Mouse (Mus musculus) midbrain, embryonic 15.5 days (tissue): ENCODE measurements around the gene Olfr1392. TPM values are rescaled to one million over a fixed set of nuclear protein-coding genes. Genes with fewer than 3 reads are reported as not detected.
"Not testable (repeated sequence)": the region's sequence is repeated elsewhere in the genome, so short reads cannot be mapped to it uniquely, and the experiment has no call there.

Experiments used
- ATAC-seq: fragments of 200-750 bp; cut with Nextera tagmentation; replicated peaks from 2 replicates; pipeline ENCODE4 v1.8.0; 2017; ENCODE audit warnings: moderate TSS enrichment
- H3K27ac ChIP-seq: fragments of 300-500 bp; sonication (generic); 2 replicates; pipeline ENCODE4 v1.5.1; 2015; ENCODE audit warnings: mild to moderate bottlenecking, inconsistent platforms
- H3K27me3 ChIP-seq: fragments of 300-500 bp; sonication (generic); replicated peaks from 2 replicates; pipeline ENCODE4 v1.6.1; 2015; ENCODE audit warnings: inconsistent platforms
- H3K36me3 ChIP-seq: fragments of 300-500 bp; sonication (generic); replicated peaks from 2 replicates; pipeline ENCODE4 v1.6.1; 2015; ENCODE audit warnings: inconsistent platforms
- H3K4me1 ChIP-seq: fragments of 300-500 bp; sonication (generic); 2 replicates; pipeline ENCODE4 v1.6.1; 2015; ENCODE audit warnings: inconsistent platforms
- H3K4me2 ChIP-seq: fragments of 300-500 bp; sonication (generic); 2 replicates; pipeline ENCODE4 v1.6.1; 2015; ENCODE audit warnings: inconsistent platforms, mild to moderate bottlenecking, moderate library complexity
- H3K4me3 ChIP-seq: fragments of 300-500 bp; sonication (generic); 2 replicates; pipeline ENCODE4 v1.5.1; 2015; ENCODE audit warnings: mild to moderate bottlenecking, inconsistent platforms
- H3K9ac ChIP-seq: fragments of 300-500 bp; sonication (generic); 2 replicates; pipeline ENCODE4 v1.6.1; 2015; ENCODE audit warnings: mild to moderate bottlenecking, inconsistent platforms
- H3K9me3 ChIP-seq: fragments of 300-500 bp; sonication (generic); 2 replicates; pipeline ENCODE4 v1.6.1; 2016; ENCODE audit warnings: inconsistent platforms
- whole genome bisulfite sequencing: fragments of 180-500 bp; shearing (Covaris S2); methylation state at CpG from one replicate; pipeline ENCODE4 v1.1.7; 2015; ENCODE audit warnings: mixed read lengths; 5-methylcytosine and 5-hydroxymethylcytosine counted together
- polyA plus RNA-seq: library from polyadenylated mRNA; unstranded; fragments of >200 nt; fragmentation: Nextera tagmentation; extraction: Ambion mirVana; gene quantifications from 2 replicates; pipeline ENCODE4 v1.2.1, GENCODE M21; 2015

Gene Olfr1392
- polyA plus RNA-seq = 0.04 and 0.05 TPM in 2 replicates

- not testable (repeated sequence) for H3K4me3 ChIP-seq, H3K36me3 ChIP-seq, H3K4me1 ChIP-seq, H3K27ac ChIP-seq, ATAC-seq, H3K4me2 ChIP-seq, H3K27me3 ChIP-seq, H3K9ac ChIP-seq, H3K9me3 ChIP-seq
- WGBS = 43% methylated on average over 1 of the region's 1 CpGs
Observed at GRCm38 (mm10) chr11:49284982-49285381, at the start of gene Olfr1392. Gene Olfr1392 (plus strand): TSS chr11:49285282.

- Histone ChIP-seq H3K27me3 (no peaks in the 10 kb centered on the region), H3K36me3 (no peaks in the 10 kb centered on the region), H3K9me3 (no peaks in the 10 kb centered on the region), H3K9ac (no peak overlapping the region), H3K4me3 (no peak overlapping the region), H3K27ac (no peak overlapping the region), H3K4me1 (no peaks in the 10 kb centered on the region), H3K4me2 (no peak overlapping the region)
- ATAC-seq = no peak
- WGBS = 79% methylated on average over 3 of the region's 3 CpGs
Observed at GRCm38 (mm10) chr11:49235459-49236207, 49.4 kb upstream of the Olfr1392 start.

DNA sequence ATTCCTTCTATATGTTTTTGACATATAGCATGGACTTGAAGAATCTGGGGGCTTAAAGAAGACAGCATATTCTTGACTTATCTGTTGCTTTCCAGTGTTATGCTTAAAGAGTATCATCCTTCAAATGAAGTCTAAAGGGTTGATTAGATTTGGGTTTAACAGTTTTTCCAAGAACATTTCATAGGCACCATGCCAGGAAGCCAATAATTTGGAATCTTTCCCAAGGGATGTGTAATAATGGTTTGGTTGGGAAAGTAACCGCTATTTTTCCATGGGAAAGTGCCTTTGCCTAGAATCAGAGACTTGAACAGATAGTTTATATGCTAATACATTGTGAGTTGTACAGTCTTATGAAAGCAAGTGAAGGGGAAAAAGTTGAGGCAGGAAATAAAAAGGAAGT lies 48.2 kb upstream of the Olfr1392 start:
- no peaks in the 10 kb centered on the region for H3K9me3 ChIP-seq
- WGBS = 76% methylated on average over 1 of the region's 1 CpGs
- H3K9ac ChIP-seq = no peak overlapping the region

GRCm38 (mm10) chr11:49237532-49237931 lies 47.5 kb upstream of the Olfr1392 start:
- Histone ChIP-seq H3K4me3 (no peak overlapping the region), H3K27me3 (no peaks in the 10 kb centered on the region), H3K27ac (no peak overlapping the region), H3K9me3 (no peaks in the 10 kb centered on the region), H3K9ac (no peak overlapping the region), H3K4me1 (no peaks in the 10 kb centered on the region), H3K36me3 (no peaks in the 10 kb centered on the region), H3K4me2 (no peak overlapping the region)
- 89% methylated on average over 2 of the region's 2 CpGs for WGBS
- ATAC-seq = no peak

More for the DNA sequence above, 48.2 kb upstream of the Olfr1392 start:
- H3K4me1 ChIP-seq = no peaks in the 10 kb centered on the region
- H3K27ac ChIP-seq = no peak overlapping the region
- no peaks in the 10 kb centered on the region for H3K27me3 ChIP-seq
- H3K4me2 ChIP-seq = no peak overlapping the region
- H3K4me3 ChIP-seq = no peak overlapping the region
- ATAC-seq = no peak
- H3K36me3 ChIP-seq = no peaks in the 10 kb centered on the region

DNA sequence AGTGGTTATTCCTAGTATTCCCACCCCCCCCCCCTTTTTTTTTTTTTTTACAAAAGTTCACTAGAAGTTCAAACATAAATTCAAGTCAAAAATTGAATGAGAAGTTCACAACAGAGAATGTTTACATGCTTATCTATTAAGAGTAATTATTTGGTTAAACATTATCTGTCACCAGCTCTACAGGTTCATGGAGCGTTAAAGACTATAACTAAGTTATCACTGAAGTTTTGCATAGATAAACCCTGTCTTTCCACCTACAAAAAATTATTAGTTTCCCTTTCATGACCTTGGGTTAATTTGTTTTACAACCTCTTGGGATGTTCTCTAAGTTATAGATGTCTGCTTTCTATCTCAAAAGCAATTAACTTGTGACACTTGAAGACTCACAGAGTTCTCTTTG lies 44.8 kb upstream of the Olfr1392 start:
- Histone ChIP-seq H3K4me2 (no peak overlapping the region), H3K9me3 (no peaks in the 10 kb centered on the region), H3K4me1 (peaks cover 15% of the 10 kb centered on the region), H3K27me3 (no peaks in the 10 kb centered on the region), H3K4me3 (no peak overlapping the region), H3K9ac (no peak overlapping the region), H3K36me3 (no peaks in the 10 kb centered on the region), H3K27ac (no peak overlapping the region)
- ATAC-seq = no peak
- WGBS = 90% methylated on average over 1 of the region's 1 CpGs

DNA sequence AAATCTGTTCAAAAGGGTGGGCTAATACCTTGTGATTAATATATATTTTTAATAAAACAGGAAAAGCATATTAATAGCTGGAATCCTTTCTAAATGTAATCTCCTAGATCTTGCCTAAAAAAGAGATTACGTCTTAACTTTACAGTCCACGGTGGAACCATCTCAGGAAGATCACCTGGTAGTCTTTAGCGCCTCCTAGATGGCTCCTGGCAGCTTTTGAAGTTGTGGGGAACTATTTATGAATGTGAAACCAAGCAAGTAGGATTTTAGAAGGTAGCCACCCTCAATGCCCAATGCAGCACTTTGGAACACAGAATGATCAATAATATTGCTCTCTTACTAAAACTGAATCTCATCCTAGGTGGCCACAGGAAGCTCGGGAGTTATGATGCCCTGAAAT lies 44.2 kb upstream of the Olfr1392 start:
- Histone ChIP-seq H3K4me3 (no peak overlapping the region), H3K27ac (no peak overlapping the region), H3K9me3 (no peaks in the 10 kb centered on the region), H3K4me2 (no peak overlapping the region), H3K4me1 (peaks cover 20% of the 10 kb centered on the region), H3K27me3 (no peaks in the 10 kb centered on the region), H3K9ac (no peak overlapping the region), H3K36me3 (no peaks in the 10 kb centered on the region)
- WGBS = 88% methylated on average over 4 of the region's 4 CpGs
- no peak for ATAC-seq

DNA sequence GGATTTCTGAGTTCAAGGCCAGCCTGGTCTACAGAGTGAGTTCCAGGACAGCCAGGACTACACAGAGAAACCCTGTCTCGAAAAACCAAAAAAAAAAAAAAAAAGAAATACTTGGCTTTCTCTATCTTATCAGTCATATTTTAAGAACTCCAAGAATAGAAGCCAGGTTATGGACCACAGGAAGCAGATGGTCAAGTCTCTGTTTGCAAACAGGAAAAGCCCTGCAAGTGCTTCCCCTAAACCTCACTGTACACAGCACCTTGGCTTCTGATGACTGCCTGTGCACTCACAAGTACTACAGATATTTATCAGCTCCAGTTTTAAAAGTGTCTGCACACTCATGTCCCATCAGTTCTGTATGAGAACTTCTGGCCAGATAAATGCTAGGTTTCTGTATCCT lies 43.6 kb upstream of the Olfr1392 start:
- Histone ChIP-seq H3K4me2 (no peak overlapping the region), H3K27me3 (no peaks in the 10 kb centered on the region), H3K36me3 (no peaks in the 10 kb centered on the region), H3K27ac (no peak overlapping the region), H3K4me3 (no peak overlapping the region), H3K4me1 (peaks cover 25% of the 10 kb centered on the region), H3K9ac (no peak overlapping the region), H3K9me3 (no peaks in the 10 kb centered on the region)
- ATAC-seq = no peak
- WGBS = 38% methylated on average over 1 of the region's 1 CpGs

- peak; percentile 15 for ATAC-seq
Observed at GRCm38 (mm10) chr11:49242944-49243626, 42.0 kb upstream of the Olfr1392 start.

DNA sequence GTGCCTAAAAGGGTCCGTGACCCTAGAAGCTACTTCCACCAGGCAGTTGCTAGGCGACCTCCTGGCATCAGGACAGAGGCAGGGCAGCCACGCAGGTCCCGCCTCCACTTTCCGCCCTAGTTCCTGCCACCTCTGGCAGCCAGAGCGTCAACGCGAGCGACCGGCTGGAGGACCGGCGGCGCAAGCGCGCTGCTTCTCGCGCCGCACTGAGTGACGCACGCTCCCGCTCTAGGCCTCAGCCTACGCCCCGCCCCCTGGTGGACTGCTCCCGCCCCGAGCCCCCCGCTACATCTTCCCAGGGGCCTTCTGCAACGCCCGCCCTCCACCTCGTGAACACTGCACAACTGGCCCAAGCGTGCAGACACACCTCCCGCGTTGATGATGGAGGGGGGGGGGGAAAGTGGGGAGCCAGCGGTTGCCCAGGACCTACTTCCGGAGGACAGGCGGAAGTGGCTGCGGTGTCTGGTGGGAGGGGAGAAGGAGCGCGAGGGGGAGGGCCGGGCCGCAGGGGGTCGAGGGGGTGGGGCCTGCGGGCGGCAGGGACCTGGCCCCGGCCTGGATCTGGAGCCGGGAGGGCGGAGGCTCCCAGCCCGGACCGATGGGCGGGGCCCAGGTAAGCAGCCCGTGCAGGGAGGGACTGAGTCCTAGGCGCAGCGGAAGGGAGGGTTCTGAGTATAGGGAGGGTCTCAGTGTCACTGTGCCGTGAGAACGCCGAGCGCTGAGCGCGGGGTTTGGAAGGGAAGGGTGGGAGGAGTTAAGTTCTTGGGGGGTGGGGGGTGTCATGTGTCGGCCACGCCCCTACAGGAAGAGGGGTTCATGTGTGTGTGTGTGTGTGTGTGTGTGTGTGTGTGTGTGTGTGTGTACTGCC lies 41.1 kb upstream of the Olfr1392 start, which contains the start of gene Mgat1:
Gene Mgat1 (plus strand): TSS at position 465 of the 868 bp plus-strand sequence.
- Histone ChIP-seq H3K4me3 (peak within 1 kb of the TSS; percentile 95), H3K36me3 (no peaks in the 10 kb centered on the region), H3K4me1 (peaks cover 43% of the 10 kb centered on the region), H3K4me2 (peak within 1 kb of the TSS; percentile 80), H3K9me3 (no peaks in the 10 kb centered on the region), H3K27me3 (no peaks in the 10 kb centered on the region), H3K27ac (peak within 1 kb of the TSS; percentile 96), H3K9ac (peak within 1 kb of the TSS; percentile 93)
- ATAC-seq = peak; percentile 97
- under 1% methylated on average over 52 of the region's 60 CpGs for WGBS

More at GRCm38 (mm10) chr11:49242944-49243626, 42.0 kb upstream of the Olfr1392 start:
- Histone ChIP-seq H3K9me3 (no peaks in the 10 kb centered on the region), H3K9ac (peak overlapping the region; percentile 93), H3K27me3 (no peaks in the 10 kb centered on the region), H3K4me2 (peak overlapping the region; percentile 80), H3K36me3 (no peaks in the 10 kb centered on the region), H3K4me3 (peak overlapping the region; percentile 95), H3K4me1 (peaks cover 41% of the 10 kb centered on the region), H3K27ac (peak overlapping the region; percentile 96)
- 21% methylated on average over 11 of the region's 11 CpGs for WGBS

DNA sequence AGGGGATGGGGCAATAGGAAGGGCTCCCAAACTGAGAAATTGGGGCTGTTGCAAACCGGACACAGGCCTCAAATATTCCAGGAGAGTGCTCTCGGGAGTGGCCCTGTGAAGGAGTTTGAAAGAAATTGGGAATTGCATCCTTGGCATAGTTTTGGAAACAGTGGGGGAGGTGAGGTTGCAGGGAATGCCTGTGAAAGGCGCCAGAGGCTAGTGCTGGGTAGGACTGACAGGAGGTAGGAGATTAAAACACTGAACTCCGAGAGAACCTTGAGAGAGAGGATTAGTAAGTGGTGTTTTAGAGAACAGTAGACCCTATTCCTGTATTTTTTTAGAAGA lies 40.5 kb upstream of the Olfr1392 start:
- Histone ChIP-seq H3K27ac (peak overlapping the region; percentile 96), H3K9ac (peak overlapping the region; percentile 93; the same call in 1 of the 2 replicates), H3K4me1 (peaks cover 43% of the 10 kb centered on the region), H3K4me2 (peak overlapping the region; percentile 80), H3K27me3 (no peaks in the 10 kb centered on the region), H3K4me3 (peak overlapping the region; percentile 95), H3K36me3 (no peaks in the 10 kb centered on the region), H3K9me3 (no peaks in the 10 kb centered on the region)
- 1% methylated on average over 4 of the region's 4 CpGs for WGBS
- ATAC-seq = peak; percentile 2; the same call in 1 of the 2 replicates

DNA sequence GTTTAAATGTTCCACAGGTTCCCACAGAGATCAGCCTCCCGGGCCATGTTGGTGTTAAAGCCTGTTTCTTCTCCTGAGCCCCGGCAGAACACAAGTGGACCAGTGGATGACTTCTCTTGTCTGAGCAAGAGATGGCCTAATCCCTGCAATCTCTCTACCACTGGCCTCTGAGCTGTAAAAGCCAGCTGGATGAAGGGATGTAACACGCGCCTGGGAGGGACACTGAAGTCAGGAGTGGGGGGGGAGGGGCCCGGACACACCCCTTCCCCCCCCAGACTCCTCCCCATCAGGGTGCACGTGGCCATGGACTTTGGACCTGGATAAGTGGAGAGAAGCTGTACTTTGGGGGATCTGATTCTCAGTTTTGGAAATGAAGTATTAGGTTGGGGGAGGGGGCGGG lies 39.9 kb upstream of the Olfr1392 start:
- Histone ChIP-seq H3K4me2 (peak overlapping the region; percentile 80), H3K27me3 (no peaks in the 10 kb centered on the region), H3K27ac (no peak overlapping the region), H3K4me3 (peak overlapping the region; percentile 95), H3K36me3 (no peaks in the 10 kb centered on the region), H3K4me1 (peaks cover 45% of the 10 kb centered on the region), H3K9me3 (no peaks in the 10 kb centered on the region), H3K9ac (peak overlapping the region; percentile 93; the same call in 1 of the 2 replicates)
- 21% methylated on average over 7 of the region's 7 CpGs for WGBS
- ATAC-seq = no peak
